Mouse (Mus musculus): ENCODE data around the gene Ksr2.

DNA sequence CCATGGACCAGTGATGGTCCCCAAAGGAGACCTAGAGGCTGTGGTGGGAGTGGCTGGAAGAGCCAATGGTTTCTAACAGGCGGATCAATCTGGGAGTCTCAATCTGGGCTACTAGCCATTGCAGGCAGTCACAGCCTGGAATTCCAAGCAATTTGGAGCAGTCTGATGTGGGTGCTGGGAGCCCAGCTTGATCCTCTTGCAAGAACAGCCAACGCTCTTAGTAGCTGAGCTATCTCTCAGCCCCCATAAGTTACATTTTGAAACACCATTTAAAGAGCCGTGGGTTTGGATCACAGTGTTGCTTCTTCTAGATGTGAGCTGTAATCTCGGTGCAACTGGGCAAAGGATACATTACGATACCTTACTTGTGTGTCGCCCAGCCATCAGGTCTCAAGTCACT is 30.1 kb downstream of the Ksr2 start:
- TF ChIP-seq ZKSCAN1 (IDR thresholded peaks at IDR 0.05; ENCODE audit: borderline replicate concordance, low read depth, low read length) (no peak), CHD1 (IDR thresholded peaks at IDR 0.05; ENCODE audit: low read depth, low read length) (no peak), POLR2AphosphoS2 (IDR thresholded peaks at IDR 0.05; ENCODE audit: low read depth, low read length) (no peak), BHLHE40 (IDR thresholded peaks at IDR 0.05; ENCODE audit: low read depth, low read length) (no peak), ZNF384 (IDR thresholded peaks at IDR 0.05; ENCODE audit: low read depth, low read length) (no peak), ZC3H11A (IDR thresholded peaks at IDR 0.05; ENCODE audit: low read depth, low read length) (no peak), POLR2A (IDR thresholded peaks at IDR 0.05; ENCODE audit: low read depth, low read length) (no peak)
